Mouse (Mus musculus): ENCODE data around the gene Nxpe3.

DNA sequence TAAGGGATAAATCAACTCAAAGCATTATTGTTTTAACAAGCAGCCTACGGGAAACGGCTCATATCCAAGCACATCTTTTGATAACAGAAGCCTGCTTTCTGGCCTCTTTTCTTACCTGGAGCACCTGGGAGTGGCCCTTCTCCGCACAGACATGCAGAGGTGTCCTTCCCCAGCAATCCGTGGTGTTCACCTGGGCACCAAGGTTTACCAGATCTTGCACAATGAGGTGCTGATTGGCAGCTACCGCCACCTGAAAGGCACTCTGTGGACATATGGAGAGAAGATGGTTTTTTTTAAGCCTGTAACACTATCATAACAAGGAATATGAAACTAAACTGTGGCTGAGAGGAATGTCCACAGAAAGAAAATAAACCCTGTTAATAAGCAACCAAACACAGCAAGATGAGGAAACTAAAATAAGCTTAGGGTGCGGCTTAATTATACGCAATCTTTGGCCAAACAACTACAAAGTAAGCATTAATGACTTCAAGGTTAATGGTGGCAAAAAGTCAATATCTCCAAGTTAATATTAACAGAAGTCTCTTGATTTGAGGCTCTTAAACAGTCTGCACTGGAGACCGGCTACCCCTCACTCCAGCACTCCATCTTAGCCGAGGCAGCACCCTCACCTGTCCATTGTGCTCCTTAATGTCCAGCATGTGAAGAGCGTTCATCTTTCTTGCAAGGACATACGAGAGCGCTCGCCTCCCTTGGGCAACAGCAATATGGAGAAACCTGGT is 78.7 kb downstream of the Nxpe3 start:
- TF ChIP-seq CTCF (IDR thresholded peaks at IDR 0.05; ENCODE audit: extremely low read depth, insufficient read depth, low read length) (no peak), POLR2A (IDR thresholded peaks at IDR 0.05; ENCODE audit: extremely low read depth, insufficient read depth, low read length) (no peak)
